Mouse (Mus musculus) erythroblast, embryonic 14.5 days (primary cell): ENCODE results near the gene Atg3.

Experiments used
- GATA1 ChIP-seq: IDR thresholded peaks from 2 replicates; pipeline ENCODE4 v1.6.1; 2012; ENCODE audit warnings: low read length, inconsistent platforms, mixed read lengths
- TAL1 ChIP-seq: IDR thresholded peaks from 3 replicates; pipeline ENCODE4 v1.6.1; 2012; ENCODE audit warnings: low read length, inconsistent platforms, mixed read lengths

- TF ChIP-seq GATA1 (no peak), TAL1 (no peak)
These were observed 37.6 kb upstream of the Atg3 start for GRCm38 (mm10) chr16:45120844-45121425.
